Mouse (Mus musculus) MEL-GATA-1-ER (cell line): ENCODE measurements at regions not wholly inside any gene's neighbourhood (a gene's known extent, or its start where the extent isn't known, plus 50 kb on each side); places are given as distances from the start of the nearest gene placed in this dataset.

ENCODE experiments used
- DNase-seq: peaks from one replicate; pipeline ENCODE4 v3.0.0-alpha.2; 2012; ENCODE audit warnings: low read depth; ENCODE audit errors: extremely low read depth

DNA sequence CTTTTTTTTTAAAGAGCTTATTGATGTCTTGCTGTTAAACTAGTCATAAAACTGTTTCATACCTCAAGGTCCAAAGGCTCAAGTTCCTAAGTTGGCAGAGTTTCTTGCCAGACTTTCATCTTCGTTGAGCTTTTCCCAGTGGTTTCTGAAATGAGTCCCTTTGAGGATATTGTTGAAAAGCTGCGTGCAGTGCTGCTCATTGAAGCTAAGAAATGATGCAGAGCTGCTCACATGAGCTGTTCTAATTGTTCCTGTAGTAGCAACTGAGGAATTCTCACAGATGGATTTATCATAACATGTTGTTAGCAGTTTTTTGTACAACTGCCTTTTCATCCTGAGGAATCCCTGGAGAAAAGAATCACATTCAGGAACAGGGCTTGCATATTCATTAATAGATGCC, 249.3 kb downstream of the Col11a1 start:
- DNase-seq = no peak

DNA sequence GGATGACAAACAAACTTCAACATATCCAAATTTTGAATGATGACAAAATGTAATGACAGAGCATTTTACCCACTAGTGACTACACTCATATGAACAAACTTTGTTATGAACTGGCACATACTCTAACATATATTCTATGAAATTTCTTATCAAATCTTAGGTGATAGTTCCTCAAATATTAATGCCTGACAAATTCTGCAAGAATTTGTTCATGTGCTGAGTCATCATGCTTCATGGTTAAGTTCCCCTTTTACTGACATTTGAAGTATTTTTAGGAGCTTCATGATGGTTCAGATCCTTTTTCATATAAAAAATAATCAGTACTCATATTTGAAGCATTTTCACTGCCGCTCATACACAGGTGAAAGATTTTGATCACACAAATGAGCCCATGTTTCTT, 289.1 kb downstream of the Col11a1 start:
- peak; percentile 16 for DNase-seq

DNA sequence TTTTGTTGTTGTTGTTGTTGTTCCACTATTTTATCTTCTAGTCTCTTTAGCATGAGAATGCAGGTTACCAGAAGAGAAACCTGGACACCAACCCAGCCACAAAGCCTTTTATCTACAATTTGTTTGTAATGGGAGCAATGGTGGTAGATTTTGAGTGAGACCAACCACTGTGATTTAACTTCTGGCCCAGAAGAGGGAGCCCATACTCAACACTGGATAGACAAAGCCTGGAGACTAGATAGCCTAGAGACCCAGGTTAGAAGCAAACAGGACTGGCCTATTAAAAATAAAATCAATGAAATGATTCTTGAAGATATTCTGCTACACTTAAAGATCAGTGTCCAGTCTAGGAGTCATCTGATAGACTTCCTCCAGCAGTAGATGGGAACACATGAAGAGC, 304.0 kb downstream of the Col11a1 start:
- DNase-seq = no peak

DNA sequence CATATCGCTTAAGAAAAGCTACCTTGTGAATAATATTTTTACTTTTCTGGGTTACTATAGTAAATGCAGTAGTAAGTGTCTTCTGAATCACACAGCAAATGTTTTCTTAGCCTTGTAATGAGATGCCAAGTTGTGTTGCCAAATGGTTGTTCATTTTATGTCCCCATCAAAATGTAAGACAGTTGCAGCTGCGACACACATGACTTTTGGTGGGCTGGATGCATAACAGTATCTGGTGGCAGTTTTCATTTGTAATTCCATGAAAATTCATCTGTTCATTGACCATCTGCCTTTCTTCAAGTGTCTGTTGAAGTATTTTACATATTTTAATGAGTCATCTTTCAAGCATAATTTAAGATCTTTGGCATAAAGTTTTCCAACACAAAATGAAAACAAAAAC, 313.4 kb downstream of the Col11a1 start:
- DNase-seq = no peak

DNA sequence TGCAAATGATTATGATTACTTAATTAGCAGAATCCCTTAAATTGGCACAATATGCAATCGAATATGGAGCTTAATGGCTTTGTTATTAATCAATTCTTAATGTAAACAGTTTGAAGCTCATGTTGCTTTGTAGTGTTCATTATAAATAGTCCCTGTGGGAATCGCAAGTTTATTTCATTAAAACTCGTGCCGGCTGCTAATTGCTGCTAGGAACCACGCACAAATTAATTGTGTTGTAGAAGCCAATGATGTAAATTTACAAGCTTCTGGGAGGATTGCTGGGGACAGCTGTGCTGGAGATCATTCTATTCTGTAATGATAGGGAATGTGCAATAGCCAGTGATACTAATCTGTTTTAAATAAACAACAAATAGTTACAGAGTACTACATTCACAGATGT, 349.7 kb downstream of the Col11a1 start:
- no peak for DNase-seq

DNA sequence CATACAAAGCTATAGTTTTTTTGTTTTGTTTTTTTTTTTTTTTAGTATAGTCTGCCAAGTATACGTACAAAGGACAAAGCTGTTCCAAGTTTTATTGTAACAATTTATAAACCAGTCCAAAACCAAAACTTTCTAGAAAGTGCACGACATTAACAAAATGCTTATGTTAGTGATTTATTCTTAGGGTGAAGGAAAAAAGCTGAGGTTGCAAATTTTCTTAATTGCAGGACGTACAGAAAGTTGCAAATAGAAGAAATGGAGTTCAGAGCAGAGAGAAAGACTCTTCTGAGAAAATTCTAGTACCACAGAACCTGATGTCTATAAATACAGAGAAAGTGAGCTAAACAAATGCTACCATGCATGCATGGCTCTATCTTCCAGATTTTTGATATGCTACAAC, 373.1 kb downstream of the Col11a1 start:
- no peak for DNase-seq
